Mouse (Mus musculus): ENCODE measurements at regions not wholly inside any gene's neighbourhood (a gene's known extent, or its start where the extent isn't known, plus 50 kb on each side); places are given as distances from the start of the nearest gene placed in this dataset.
A peak's percentile ranks its signal among the peaks of the same experiment; 100 is the strongest.

GRCm38 (mm10) chr17:45247142-45248137 is 186.1 kb downstream of the Cdc5l start:
- Histone ChIP-seq H3K4me1 (ENCODE audit: control insufficient read depth in 1 of 2, insufficient read depth in 2 of 2) (peaks cover 3 to 4% of the 10 kb centered on the region in 2 experiments; a peak in 1 of 4 replicates), H3K9ac (ENCODE audit: insufficient read depth, low read depth) (no peak overlapping the region), H3K4me2 (ENCODE audit: insufficient read depth, low read depth, poor library complexity, severe bottlenecking) (peak overlapping the region; percentile 70), H3K9me3 (replicated peaks; ENCODE audit: low read length) (no peaks in the 10 kb centered on the region), H3K27me3 (replicated peaks) (no peaks in the 10 kb centered on the region), H3K27ac (ENCODE audit: insufficient read depth, low read depth) (no peak overlapping the region), H3K36me3 (replicated peaks in 1 of 2; ENCODE audit: control insufficient read depth in 1 of 2, insufficient read depth in 1 of 2, low read length in 1 of 2) (no peaks in the 10 kb centered on the region), H3K79me2 (replicated peaks; ENCODE audit: control insufficient read depth, extremely low read depth, insufficient read depth, poor library complexity, severe bottlenecking) (no peaks in the 10 kb centered on the region), H3K4me3 (replicated peaks in 1 of 3; ENCODE audit: low read depth in 2 of 3, low read length in 2 of 3, poor library complexity in 1 of 3) (no peak overlapping the region)
- TF ChIP-seq CHD2 (IDR thresholded peaks at IDR 0.05; ENCODE audit: low read length) (no peak), ETS1 (conservative IDR thresholded peaks at IDR 0.05; ENCODE audit: low read depth, low read length) (peak; percentile 90), MAZ (IDR thresholded peaks at IDR 0.05; ENCODE audit: low read depth, low read length) (no peak), MAX (IDR thresholded peaks at IDR 0.05; ENCODE audit: low read length) (no peak), UBTF (IDR thresholded peaks at IDR 0.05; ENCODE audit: low read depth, low read length) (no peak), ELF1 (IDR thresholded peaks at IDR 0.05; ENCODE audit: low read depth, low read length) (no peak), ZNF384 (IDR thresholded peaks at IDR 0.05; ENCODE audit: low read depth, low read length) (no peak), CTCF (conservative IDR thresholded peaks at IDR 0.05 in 1 of 2, IDR thresholded peaks at IDR 0.05 in 1 of 2; ENCODE audit: low read depth in 2 of 2, low read length in 2 of 2) (no peak), TCF12 (IDR thresholded peaks at IDR 0.05; ENCODE audit: low read depth, low read length) (0 out of 2 replicates have a peak, but pooled peaks have one; percentile 22), E2F4 (IDR thresholded peaks at IDR 0.05; ENCODE audit: insufficient replicate concordance, low read depth, low read length) (no peak), MEF2A (IDR thresholded peaks at IDR 0.05; ENCODE audit: borderline replicate concordance, low read depth, low read length) (0 out of 2 replicates have a peak, but pooled peaks have one; percentile 38), BHLHE40 (IDR thresholded peaks at IDR 0.05; ENCODE audit: low read depth, low read length) (peak; percentile 65), KAT2A (IDR thresholded peaks at IDR 0.05; ENCODE audit: insufficient replicate concordance, low read length) (no peak), EP300 (IDR thresholded peaks at IDR 0.05; ENCODE audit: low read length) (peak; percentile 34; the same call in 1 of the 2 replicates), PAX5 (IDR thresholded peaks at IDR 0.05; ENCODE audit: low read length) (no peak), JUN (IDR thresholded peaks at IDR 0.05; ENCODE audit: insufficient read depth, low read depth, low read length) (peak; percentile 52), SMC3 (IDR thresholded peaks at IDR 0.05; ENCODE audit: low read depth, low read length) (no peak)
- DNase-seq (ENCODE audit: extremely low read depth): peak; percentile 37
- in situ Hi-C loops (cut with MboI; ENCODE audit: low pct_ligation_motif_present, low pct_unique_long_range_greater_than_20kb, low sequenced_read_pairs): no loop called here
- dilution Hi-C loops (cut with MboI; ENCODE audit: extremely low pct_ligation_motif_present, extremely low pct_unique_long_range_greater_than_20kb, low sequenced_read_pairs): no loop called here

GRCm38 (mm10) chr17:45244870-45245269 is 188.7 kb downstream of the Cdc5l start:
- Histone ChIP-seq H3K36me3 (replicated peaks in 1 of 2; ENCODE audit: control insufficient read depth in 1 of 2, insufficient read depth in 1 of 2, low read length in 1 of 2) (no peaks in the 10 kb centered on the region), H3K4me1 (ENCODE audit: control insufficient read depth in 1 of 2, insufficient read depth in 2 of 2) (peaks cover 3 to 4% of the 10 kb centered on the region in 2 experiments; a peak in 1 of 4 replicates), H3K9me3 (replicated peaks; ENCODE audit: low read length) (no peaks in the 10 kb centered on the region), H3K27me3 (replicated peaks) (no peaks in the 10 kb centered on the region), H3K27ac (ENCODE audit: insufficient read depth, low read depth) (no peak overlapping the region), H3K79me2 (replicated peaks; ENCODE audit: control insufficient read depth, extremely low read depth, insufficient read depth, poor library complexity, severe bottlenecking) (no peaks in the 10 kb centered on the region), H3K9ac (ENCODE audit: insufficient read depth, low read depth) (no peak overlapping the region), H3K4me3 (replicated peaks in 1 of 3; ENCODE audit: low read depth in 2 of 3, low read length in 2 of 3, poor library complexity in 1 of 3) (no peak overlapping the region), H3K4me2 (ENCODE audit: insufficient read depth, low read depth, poor library complexity, severe bottlenecking) (no peak overlapping the region)
- in situ Hi-C loops (cut with MboI; ENCODE audit: low pct_ligation_motif_present, low pct_unique_long_range_greater_than_20kb, low sequenced_read_pairs) (no loop called here), dilution Hi-C loops (cut with MboI; ENCODE audit: extremely low pct_ligation_motif_present, extremely low pct_unique_long_range_greater_than_20kb, low sequenced_read_pairs) (no loop called here)
- DNase-seq (ENCODE audit: extremely low read depth): no peak
- no peak for TF ChIP-seq MYC (IDR thresholded peaks at IDR 0.05; ENCODE audit: low read depth, low read length)
- TF ChIP-seq ZKSCAN1 (IDR thresholded peaks at IDR 0.05; ENCODE audit: borderline replicate concordance, low read depth, low read length): no peak
- TF ChIP-seq RAD21 (IDR thresholded peaks at IDR 0.05; ENCODE audit: low read depth, low read length): no peak
- no peak for TF ChIP-seq CTCF (conservative IDR thresholded peaks at IDR 0.05 in 1 of 2, IDR thresholded peaks at IDR 0.05 in 1 of 2; ENCODE audit: low read depth in 2 of 2, low read length in 2 of 2)
- no peak for TF ChIP-seq PAX5 (IDR thresholded peaks at IDR 0.05; ENCODE audit: low read length)
- TF ChIP-seq CHD2 (IDR thresholded peaks at IDR 0.05; ENCODE audit: low read length): no peak
- TF ChIP-seq ELF1 (IDR thresholded peaks at IDR 0.05; ENCODE audit: low read depth, low read length): no peak
